Mouse (Mus musculus): ENCODE data around the gene Hells. TPM values are rescaled to one million over a fixed set of nuclear protein-coding genes. Genes with fewer than 3 reads are reported as not detected.

The Hells gene
- polyA plus RNA-seq, 1 experiment from 2014 or later, result 51.5 TPM

DNA sequence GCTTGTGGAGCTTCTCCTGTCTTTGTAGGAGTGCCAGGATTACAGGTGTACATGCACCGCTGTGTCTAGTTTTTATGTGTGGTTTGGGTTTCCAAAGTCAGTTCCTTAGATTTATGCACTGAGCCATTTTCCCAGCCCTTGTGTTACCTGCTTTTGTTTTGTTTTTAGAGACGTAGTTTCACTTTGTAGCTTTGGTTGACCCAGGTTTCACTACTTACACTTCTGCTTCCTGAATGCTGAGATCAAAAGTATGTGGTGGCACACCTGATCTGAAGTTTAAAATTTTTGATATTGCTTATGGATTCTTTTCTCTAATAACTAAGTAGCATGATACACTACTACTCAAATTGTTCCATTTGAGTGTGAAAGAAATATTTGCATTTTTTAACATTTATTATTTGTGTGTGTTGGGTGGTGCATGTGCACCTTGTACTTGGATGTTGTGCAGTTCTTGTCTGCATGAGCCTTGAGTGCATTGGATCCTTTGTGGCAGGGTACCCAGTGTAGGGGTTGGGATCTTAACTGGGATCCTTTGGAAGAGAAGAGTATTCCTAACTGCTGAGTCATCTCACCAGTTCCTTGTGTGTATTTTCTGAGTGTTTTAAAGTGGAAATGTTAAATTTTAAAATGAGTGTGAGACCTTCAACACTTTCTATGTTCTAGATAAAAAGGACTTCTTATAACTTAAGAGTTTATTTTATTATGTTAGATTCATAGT lies 14.0 kb downstream of the Hells start:
- Histone ChIP-seq H3K27ac (no peak overlapping the region), H3K27me3 (no peaks in the 10 kb centered on the region), H3K9me3 (replicated peaks) (no peaks in the 10 kb centered on the region), H3K4me2 (no peak overlapping the region), H3K4me3 (no peak overlapping the region), H3K36me3 (ENCODE audit: poor library complexity, severe bottlenecking) (peaks cover 52% of the 10 kb centered on the region), H3K4me1 (no peaks in the 10 kb centered on the region), H3K9ac (no peak overlapping the region)
- WGBS, result 93% methylated on average over 2 of the region's 2 CpGs
- ATAC-seq, result no peak

DNA sequence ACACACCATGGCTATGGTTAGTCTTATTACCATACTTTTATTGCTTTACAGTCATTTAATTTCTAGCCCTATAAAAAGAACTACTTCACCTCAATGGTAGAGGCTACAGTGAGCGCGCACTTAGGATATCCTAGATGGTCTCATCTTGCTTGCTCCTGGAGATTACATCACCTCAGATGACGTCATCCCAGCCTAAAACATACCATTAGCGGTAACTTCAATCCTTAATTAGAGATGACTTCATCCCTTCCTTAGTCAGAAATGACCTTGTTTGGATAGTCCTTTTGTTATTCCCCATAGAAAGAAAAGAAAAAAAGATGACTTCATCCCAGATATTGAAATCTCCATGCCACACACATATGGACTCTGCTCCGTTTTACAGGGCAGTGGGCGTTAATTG lies 40.0 kb downstream of the Hells start:
- ATAC-seq, result no peak
- Histone ChIP-seq H3K9me3 (replicated peaks) (no peaks in the 10 kb centered on the region), H3K9ac (no peak overlapping the region), H3K27me3 (no peaks in the 10 kb centered on the region), H3K4me1 (no peaks in the 10 kb centered on the region), H3K4me2 (no peak overlapping the region), H3K36me3 (ENCODE audit: poor library complexity, severe bottlenecking) (peaks cover 9% of the 10 kb centered on the region), H3K4me3 (no peak overlapping the region), H3K27ac (no peak overlapping the region)
- WGBS, result 68% methylated on average over 6 of the region's 6 CpGs

DNA sequence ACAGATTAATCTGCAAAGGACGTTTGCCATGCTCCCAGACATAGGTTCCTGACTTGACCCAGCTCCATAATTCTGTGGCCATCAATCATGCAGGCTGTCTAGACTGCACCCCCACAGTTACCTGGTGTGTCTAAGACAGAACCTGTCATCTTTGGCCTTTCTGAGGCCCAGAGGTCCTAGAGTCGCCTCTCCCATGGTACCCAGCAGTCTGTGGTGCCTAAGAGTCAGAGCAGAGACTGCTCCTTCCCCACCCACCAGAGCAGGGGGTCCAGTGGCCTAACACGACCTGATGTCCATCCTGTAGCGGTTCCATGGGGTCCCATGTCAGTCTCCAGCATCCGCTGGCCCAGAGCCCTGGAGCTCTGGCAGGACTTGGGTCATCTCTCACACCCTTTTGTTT lies 41.9 kb downstream of the Hells start:
- peaks cover 9% of the 10 kb centered on the region for H3K36me3 ChIP-seq (ENCODE audit: poor library complexity, severe bottlenecking)
- 71% methylated on average over 5 of the region's 5 CpGs for WGBS
- H3K9ac ChIP-seq, result no peak overlapping the region
- no peak for ATAC-seq
- no peaks in the 10 kb centered on the region for H3K9me3 ChIP-seq (replicated peaks)
- no peaks in the 10 kb centered on the region for H3K27me3 ChIP-seq
- no peaks in the 10 kb centered on the region for H3K4me1 ChIP-seq
- H3K4me2 ChIP-seq, result no peak overlapping the region
- no peak overlapping the region for H3K4me3 ChIP-seq
- H3K27ac ChIP-seq, result no peak overlapping the region

DNA sequence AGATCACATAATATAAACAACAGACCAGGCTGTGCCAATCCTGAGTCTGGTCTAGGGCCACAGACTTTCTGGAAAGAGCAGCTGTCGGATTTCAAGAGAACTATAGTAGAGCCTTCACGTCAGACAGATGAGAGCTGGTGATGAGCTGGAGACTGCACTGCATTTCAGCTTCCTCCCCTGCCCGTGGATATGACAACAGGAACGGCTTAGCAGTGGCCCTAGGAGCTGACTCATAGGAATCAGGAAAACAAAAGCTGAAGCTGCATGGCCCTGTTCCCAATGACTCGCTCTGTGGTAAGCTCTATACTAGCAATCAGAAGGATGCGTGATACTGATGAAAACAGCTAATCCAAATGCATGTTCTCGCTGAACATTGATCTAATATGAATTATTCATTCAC lies 43.0 kb downstream of the Hells start:
- H3K36me3 ChIP-seq (ENCODE audit: poor library complexity, severe bottlenecking), result peaks cover 8% of the 10 kb centered on the region
- no peaks in the 10 kb centered on the region for H3K27me3 ChIP-seq
- H3K27ac ChIP-seq, result no peak overlapping the region
- H3K4me1 ChIP-seq, result no peaks in the 10 kb centered on the region
- H3K9me3 ChIP-seq (replicated peaks), result no peaks in the 10 kb centered on the region
- ATAC-seq, result no peak
- H3K4me2 ChIP-seq, result no peak overlapping the region
- no peak overlapping the region for H3K4me3 ChIP-seq
- H3K9ac ChIP-seq, result no peak overlapping the region
- WGBS, result 65% methylated on average over 7 of the region's 7 CpGs

DNA sequence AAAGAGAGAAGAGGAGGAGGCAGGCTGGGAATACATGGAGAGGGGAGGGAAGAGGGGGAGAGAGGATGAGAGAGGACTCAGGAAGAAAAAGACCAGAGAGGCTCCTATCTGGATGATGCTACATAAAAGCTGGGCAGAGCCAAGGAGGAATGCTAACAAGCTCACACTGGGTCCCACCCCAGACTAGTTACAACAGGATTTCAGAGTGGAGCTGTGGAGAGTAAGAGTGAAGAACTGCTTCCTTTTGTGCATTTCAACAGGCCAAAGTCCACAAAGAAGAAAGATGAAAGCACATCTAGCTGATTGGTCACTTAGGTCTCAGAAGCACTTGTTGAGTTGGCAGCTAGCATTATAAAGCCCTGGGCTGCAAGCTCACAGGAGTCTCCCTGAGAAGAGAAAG lies 45.6 kb downstream of the Hells start:
- Histone ChIP-seq H3K27ac (no peak overlapping the region), H3K36me3 (ENCODE audit: poor library complexity, severe bottlenecking) (0 out of 2 replicates have a peak, but pooled peaks cover 2% of the 10 kb centered on the region), H3K4me1 (no peaks in the 10 kb centered on the region), H3K9ac (no peak overlapping the region), H3K4me3 (no peak overlapping the region), H3K4me2 (no peak overlapping the region), H3K27me3 (no peaks in the 10 kb centered on the region), H3K9me3 (replicated peaks) (no peaks in the 10 kb centered on the region)
- no peak for ATAC-seq

DNA sequence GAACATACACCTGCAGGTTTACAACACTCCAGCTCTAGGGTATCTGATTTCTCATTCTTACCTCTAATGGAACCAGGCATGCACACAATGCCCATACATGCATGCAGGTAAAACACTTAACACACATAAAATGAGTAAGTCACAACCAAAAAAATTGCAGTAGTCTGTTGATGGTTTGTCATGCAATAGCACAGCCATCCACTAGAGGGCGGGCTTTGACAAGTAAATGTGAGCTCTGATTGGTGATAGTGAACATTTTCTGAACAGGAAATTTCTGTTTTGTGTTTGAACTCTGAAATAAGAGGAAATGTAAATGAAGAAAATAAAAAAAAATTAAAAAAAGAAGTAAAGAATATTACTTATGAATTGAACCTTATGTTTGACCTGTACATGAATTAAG lies 51.3 kb downstream of the Hells start:
- ATAC-seq, result peak; percentile 38; the same call in 1 of the 2 replicates

DNA sequence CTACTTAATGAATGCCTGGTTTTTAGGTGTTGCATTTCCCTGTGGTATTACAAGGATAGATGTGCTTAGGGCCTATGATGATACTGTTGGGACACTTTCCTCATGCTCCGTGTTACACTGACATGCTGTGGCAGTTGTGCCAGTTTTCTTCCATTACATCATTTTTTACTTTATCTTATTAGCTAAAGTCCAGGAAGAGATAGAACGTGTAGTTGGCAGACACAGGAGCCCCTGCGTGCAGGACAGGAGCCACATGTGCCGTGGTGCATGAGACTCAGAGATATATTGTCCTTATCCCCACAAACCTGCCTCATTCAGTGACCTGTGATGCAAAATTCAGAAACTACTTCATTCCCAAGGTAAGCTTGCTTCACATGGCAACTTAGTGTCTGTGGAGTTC lies 67.5 kb downstream of the Hells start:
- no peak overlapping the region for H3K9ac ChIP-seq
- no peak overlapping the region for H3K4me2 ChIP-seq
- no peaks in the 10 kb centered on the region for H3K27me3 ChIP-seq
- no peak overlapping the region for H3K27ac ChIP-seq
- 85% methylated on average over 4 of the region's 4 CpGs for WGBS
- no peak for ATAC-seq
- H3K9me3 ChIP-seq (replicated peaks), result 0 out of 2 replicates have a peak, but pooled peaks cover 4% of the 10 kb centered on the region
- no peaks in the 10 kb centered on the region for H3K36me3 ChIP-seq (ENCODE audit: poor library complexity, severe bottlenecking)
- no peaks in the 10 kb centered on the region for H3K4me1 ChIP-seq
- H3K4me3 ChIP-seq, result no peak overlapping the region

More for the DNA sequence above, 51.3 kb downstream of the Hells start:
- H3K36me3 ChIP-seq (ENCODE audit: poor library complexity, severe bottlenecking), result no peaks in the 10 kb centered on the region
- no peak overlapping the region for H3K4me2 ChIP-seq
- H3K4me3 ChIP-seq, result no peak overlapping the region
- H3K27ac ChIP-seq, result no peak overlapping the region
- no peaks in the 10 kb centered on the region for H3K4me1 ChIP-seq
- WGBS, result 0% methylated on average over 1 of the region's 1 CpGs
- H3K9me3 ChIP-seq (replicated peaks), result no peaks in the 10 kb centered on the region
- no peak overlapping the region for H3K9ac ChIP-seq
- H3K27me3 ChIP-seq, result no peaks in the 10 kb centered on the region

DNA sequence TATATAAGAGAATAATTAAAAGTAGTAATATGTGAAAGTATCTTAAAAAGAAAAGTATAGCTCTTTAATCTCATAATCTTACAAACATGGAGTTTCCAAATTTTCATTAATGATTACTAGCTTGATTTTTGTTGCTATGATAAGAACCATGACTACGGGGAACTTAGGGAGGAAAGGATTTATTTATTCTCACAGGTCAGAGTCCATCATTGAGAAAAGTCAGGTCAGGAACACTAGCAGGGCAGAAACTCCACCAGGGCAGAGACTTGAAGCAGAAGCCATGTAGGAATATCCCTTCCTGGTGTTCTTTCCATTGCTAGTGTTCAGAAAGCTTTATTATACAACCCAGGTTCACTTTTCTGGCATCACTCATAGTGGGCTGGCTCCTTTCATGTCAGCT lies 68.0 kb downstream of the Hells start:
- Histone ChIP-seq H3K27ac (no peak overlapping the region), H3K9ac (no peak overlapping the region), H3K36me3 (ENCODE audit: poor library complexity, severe bottlenecking) (no peaks in the 10 kb centered on the region), H3K4me1 (no peaks in the 10 kb centered on the region), H3K9me3 (replicated peaks) (no peaks in the 10 kb centered on the region), H3K27me3 (no peaks in the 10 kb centered on the region), H3K4me2 (no peak overlapping the region), H3K4me3 (no peak overlapping the region)
- ATAC-seq, result no peak
- 88% methylated on average over 1 of the region's 1 CpGs for WGBS

DNA sequence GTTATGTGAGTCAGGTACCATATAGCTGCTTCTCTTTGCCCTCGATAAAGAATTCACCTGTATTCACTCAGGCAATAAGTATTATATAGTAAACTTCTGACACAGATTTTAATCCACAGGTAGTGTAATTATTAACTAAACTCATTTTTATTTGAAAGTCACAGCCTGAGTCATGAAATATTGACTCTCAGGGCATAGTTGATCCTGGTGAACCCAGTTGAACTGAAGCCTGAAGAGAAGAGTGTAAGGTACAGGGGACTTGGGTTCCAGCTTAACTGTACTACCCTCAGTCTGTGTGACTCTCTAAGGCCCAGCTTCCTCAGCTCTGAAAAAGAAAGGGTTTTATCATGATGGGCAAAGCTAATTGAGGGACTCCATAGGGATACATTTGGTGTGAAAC lies 74.4 kb downstream of the Hells start:
- no peaks in the 10 kb centered on the region for H3K36me3 ChIP-seq (ENCODE audit: poor library complexity, severe bottlenecking)
- H3K4me3 ChIP-seq, result no peak overlapping the region
- no peaks in the 10 kb centered on the region for H3K9me3 ChIP-seq (replicated peaks)
- H3K9ac ChIP-seq, result no peak overlapping the region
- H3K4me1 ChIP-seq, result no peaks in the 10 kb centered on the region
- H3K27ac ChIP-seq, result no peak overlapping the region
- no peak overlapping the region for H3K4me2 ChIP-seq
- no peaks in the 10 kb centered on the region for H3K27me3 ChIP-seq
- ATAC-seq, result no peak
- 90% methylated on average over 1 of the region's 1 CpGs for WGBS

DNA sequence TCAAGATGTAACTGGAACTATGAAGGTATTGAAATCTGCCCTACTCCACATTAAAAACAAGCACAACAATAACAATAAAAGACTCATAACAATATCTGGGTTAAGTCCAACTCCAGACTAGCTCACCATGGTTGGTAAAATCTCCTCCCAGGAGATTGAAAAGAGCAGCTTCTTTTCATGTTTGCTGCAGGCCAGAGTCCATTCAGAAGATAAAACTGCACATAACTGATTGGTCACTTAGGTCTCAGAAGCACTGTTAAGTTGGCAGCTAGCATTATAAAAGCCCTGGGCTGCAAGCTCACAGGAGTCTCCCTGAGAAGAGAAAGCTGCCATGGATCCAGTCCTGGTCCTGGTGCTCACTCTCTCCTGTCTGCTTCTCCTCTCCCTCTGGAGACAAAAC lies 76.0 kb downstream of the Hells start, which contains the start of gene Cyp2c55:
Cyp2c55 (plus strand) TSS at position 305 of the 400 bp plus-strand sequence.
- Histone ChIP-seq H3K4me1 (no peaks in the 10 kb centered on the region), H3K27me3 (no peaks in the 10 kb centered on the region), H3K27ac (no peak within 1 kb of the TSS), H3K4me2 (no peak within 1 kb of the TSS), H3K9me3 (replicated peaks) (no peaks in the 10 kb centered on the region), H3K36me3 (ENCODE audit: poor library complexity, severe bottlenecking) (no peaks in the 10 kb centered on the region), H3K4me3 (no peak within 1 kb of the TSS), H3K9ac (no peak within 1 kb of the TSS)
- no peak for ATAC-seq

Small RNAs within 50 kb of the gene (microRNA-seq; reads per million reads assigned to microRNA genes)
- not detected for gene Gm23800

Other genes with a start within 250 kb of the Hells start
- 7.5 and 8.4 TPM in 2 replicates for gene Noc3l, start 111.7 kb upstream of the Hells start, polyA plus RNA-seq (2015; fragmentation: Nextera tagmentation; extraction: Ambion mirVana)
- 3.4 and 3.8 TPM in 2 replicates for gene Tbc1d12, start 94.3 kb upstream of the Hells start, polyA plus RNA-seq (2015; fragmentation: Nextera tagmentation; extraction: Ambion mirVana)
- not detected in 2 replicates for gene Cyp2c55, start 76.1 kb downstream of the Hells start, polyA plus RNA-seq (2015; fragmentation: Nextera tagmentation; extraction: Ambion mirVana)
- gene Cyp2c65, start 130.1 kb downstream of the Hells start, polyA plus RNA-seq (2015; fragmentation: Nextera tagmentation; extraction: Ambion mirVana), result not detected in 2 replicates
- not detected in 2 replicates for gene Cyp2c66, start 183.0 kb downstream of the Hells start, polyA plus RNA-seq (2015; fragmentation: Nextera tagmentation; extraction: Ambion mirVana)

Measured in forebrain, embryonic 13.5 days (tissue).